Mouse (Mus musculus) thymus, postnatal 0 days (tissue): ENCODE measurements around the gene 4930579F01Rik. TPM values are rescaled to one million over a fixed set of nuclear protein-coding genes. Genes with fewer than 3 reads are reported as not detected.

ENCODE experiments used
- DNase-seq: peaks from one replicate; pipeline ENCODE4 v3.0.0-alpha.2; 2015; ENCODE audit warnings: low spot score
- polyA plus RNA-seq: library from polyadenylated mRNA; unstranded; fragments of >200 nt; fragmentation: Nextera tagmentation; extraction: Ambion mirVana; gene quantifications from 2 replicates; pipeline ENCODE4 v1.2.1, GENCODE M21; 2015

Gene 4930579F01Rik
- polyA plus RNA-seq, 1 experiment from 2014 or later: not detected

GRCm38 (mm10) chr3:138217631-138218264, 24.1 kb upstream of the 4930579F01Rik start, which contains the start of gene Adh7:
Adh7 (plus strand) TSS chr3:138217760.
- no peak for DNase-seq

- no peak for DNase-seq
These were observed 22.5 kb upstream of the 4930579F01Rik start for GRCm38 (mm10) chr3:138216091-138216490.

- DNase-seq: no peak
These were observed 21.9 kb upstream of the 4930579F01Rik start for GRCm38 (mm10) chr3:138215395-138215989.

GRCm38 (mm10) chr3:138212431-138212951, 18.9 kb upstream of the 4930579F01Rik start:
- no peak for DNase-seq

- no peak for DNase-seq
These were observed 16.9 kb upstream of the 4930579F01Rik start for GRCm38 (mm10) chr3:138210432-138211075.

- DNase-seq: no peak
These were observed 15.2 kb upstream of the 4930579F01Rik start for GRCm38 (mm10) chr3:138208821-138209220.

GRCm38 (mm10) chr3:138198722-138199068, 5.1 kb upstream of the 4930579F01Rik start:
- no peak for DNase-seq

GRCm38 (mm10) chr3:138197973-138198721, 4.5 kb upstream of the 4930579F01Rik start:
- peak; percentile 80 for DNase-seq

GRCm38 (mm10) chr3:138197556-138197955, 3.9 kb upstream of the 4930579F01Rik start:
- no peak for DNase-seq

- no peak for DNase-seq
These were observed 3.5 kb upstream of the 4930579F01Rik start for GRCm38 (mm10) chr3:138197093-138197492.

GRCm38 (mm10) chr3:138192260-138192659, 1.4 kb downstream of the 4930579F01Rik start:
- no peak for DNase-seq

GRCm38 (mm10) chr3:138185995-138186930, 7.4 kb downstream of the 4930579F01Rik start:
- DNase-seq: no peak

- no peak for DNase-seq
These were observed 8.3 kb downstream of the 4930579F01Rik start for GRCm38 (mm10) chr3:138185290-138185689.

GRCm38 (mm10) chr3:138183371-138183770, 10.3 kb downstream of the 4930579F01Rik start:
- DNase-seq: no peak

- no peak for DNase-seq
These were observed 11.6 kb downstream of the 4930579F01Rik start for GRCm38 (mm10) chr3:138182019-138182418.

GRCm38 (mm10) chr3:138175551-138175950, 18.1 kb downstream of the 4930579F01Rik start:
- DNase-seq: no peak

GRCm38 (mm10) chr3:138173291-138173690, 20.3 kb downstream of the 4930579F01Rik start:
- DNase-seq: peak; percentile 21

GRCm38 (mm10) chr3:138162553-138163183, 31.0 kb downstream of the 4930579F01Rik start:
- no peak for DNase-seq

- DNase-seq: no peak
These were observed 32.0 kb downstream of the 4930579F01Rik start for GRCm38 (mm10) chr3:138161623-138162022.

GRCm38 (mm10) chr3:138156651-138157050, 37.0 kb downstream of the 4930579F01Rik start:
- DNase-seq: no peak
